10 mouse cellular contexts compared by ENCODE assay signal in genomic region chr3:107741387-107741786, GRCm38 (mm10). TPM values are rescaled to one million over a fixed set of nuclear protein-coding genes. Genes with fewer than 3 reads are reported as not detected.
DNase-seq lines count a peak whose midpoint lies in the region; ATAC-seq and TF ChIP-seq lines count a peak whose summit lies in the region.
"Had no signal": no experiment of that assay in that cellular context is flagged by ENCODE, and none has a peak within 500 bp of the region (broad histone marks: within the 10 kb centered on the region; RNA-seq: fewer than 3 reads in every experiment).

No protein-coding gene starts in this region.

- no peaks in the 10 kb centered on the region for H3K27me3 ChIP-seq in heart, embryonic 14.5 days (ENCODE audit: control insufficient read depth, insufficient read depth, low read length)
- no peaks in the 10 kb centered on the region for H3K27me3 ChIP-seq in C2C12 (ENCODE audit: control insufficient read depth, insufficient read depth, insufficient read length)
- no peaks in the 10 kb centered on the region for H3K27me3 ChIP-seq in forebrain, embryonic 15.5 days
- H3K27me3 ChIP-seq in limb, embryonic 14.5 days (ENCODE audit: control insufficient read depth, insufficient read depth, low read length): no peaks in the 10 kb centered on the region
- H3K27me3 ChIP-seq: CH12.LX had no signal

- H3K27ac ChIP-seq in heart, embryonic 14.5 days (replicated peaks in 1 of 2; ENCODE audit: control insufficient read depth in 1 of 2, insufficient read depth in 1 of 2, low read depth in 2 of 2, low read length in 2 of 2): peak overlapping the region in 1 of 2 experiments; percentile 82; a peak in 3 of 4 replicates
- H3K27ac ChIP-seq in forebrain, embryonic 15.5 days (replicated peaks): peak overlapping the region; percentile 72
- peak overlapping the region; percentile 77 for H3K27ac ChIP-seq in limb, embryonic 14.5 days (replicated peaks; ENCODE audit: low read depth, low read length)

- no peak overlapping the region for H3K4me3 ChIP-seq in heart, embryonic 14.5 days (ENCODE audit: control insufficient read depth in 1 of 2, insufficient read depth in 1 of 2, low read depth in 1 of 2, low read length in 2 of 2)
- no peak overlapping the region for H3K4me3 ChIP-seq in C2C12 (ENCODE audit: insufficient read depth, poor library complexity, severe bottlenecking)
- no peak overlapping the region for H3K4me3 ChIP-seq in forebrain, embryonic 15.5 days
- H3K4me3 ChIP-seq in limb, embryonic 14.5 days (replicated peaks; ENCODE audit: low read length): no peak overlapping the region

- H3K79me3 ChIP-seq in C2C12 (ENCODE audit: low read depth): peaks cover 5% of the 10 kb centered on the region

- peaks cover 37% of the 10 kb centered on the region for H3K79me2 ChIP-seq in C2C12 (ENCODE audit: control insufficient read depth, insufficient read depth)

- no peak for TF ChIP-seq CTCF in C2C12 (IDR thresholded peaks at IDR 0.05; ENCODE audit: control insufficient read depth, insufficient read depth, insufficient read length)

- no peak for DNase-seq in heart, postnatal 4 days
- DNase-seq in limb, embryonic 14.5 days (ENCODE audit: low spot score): no peak
- no peak for DNase-seq in thymus, postnatal 14 days
- DNase-seq in yolk sac, embryonic 10.5 days (ENCODE audit: low spot score): no peak
- no peak for DNase-seq in layer of hippocampus, adult 9-10 months (ENCODE audit: low spot score)
- DNase-seq: cerebellum, adult 8-10 months had no signal

- H3K9ac ChIP-seq in heart, embryonic 14.5 days (ENCODE audit: low read length): peak overlapping the region; percentile 27; the same call in 1 of the 2 replicates
- H3K9ac ChIP-seq in forebrain, embryonic 15.5 days (replicated peaks): no peak overlapping the region
- no peak overlapping the region for H3K9ac ChIP-seq in limb, embryonic 14.5 days (ENCODE audit: low read depth, low read length, severe bottlenecking)

- H3K36me3 ChIP-seq in heart, embryonic 14.5 days (ENCODE audit: control insufficient read depth, insufficient read depth, low read length): peaks cover 21% of the 10 kb centered on the region
- H3K36me3 ChIP-seq in C2C12 (ENCODE audit: control insufficient read depth, insufficient read depth): peaks cover 52% of the 10 kb centered on the region
- H3K36me3 ChIP-seq in forebrain, embryonic 15.5 days: no peaks in the 10 kb centered on the region
- H3K36me3 ChIP-seq in limb, embryonic 14.5 days (ENCODE audit: control insufficient read depth, insufficient read depth, low read length): peaks cover 22% of the 10 kb centered on the region

- no peak overlapping the region for H3K4me2 ChIP-seq in heart, embryonic 14.5 days (ENCODE audit: low read length)
- no peak overlapping the region for H3K4me2 ChIP-seq in forebrain, embryonic 15.5 days (replicated peaks)
- no peak overlapping the region for H3K4me2 ChIP-seq in limb, embryonic 14.5 days (replicated peaks; ENCODE audit: low read depth, low read length, severe bottlenecking)

- H3K9me3 ChIP-seq in heart, embryonic 14.5 days (ENCODE audit: control insufficient read depth, low read length): no peaks in the 10 kb centered on the region
- H3K9me3 ChIP-seq in forebrain, embryonic 15.5 days: no peaks in the 10 kb centered on the region
- no peaks in the 10 kb centered on the region for H3K9me3 ChIP-seq in limb, embryonic 14.5 days (ENCODE audit: control insufficient read depth, low read length)

- peak overlapping the region; percentile 33 for H3ac ChIP-seq in C2C12 (ENCODE audit: control insufficient read depth, insufficient read length, low read depth)

- peaks cover 38 to 46% of the 10 kb centered on the region in 2 experiments for H3K4me1 ChIP-seq in heart, embryonic 14.5 days (ENCODE audit: control insufficient read depth in 2 of 2, insufficient read depth in 2 of 2, low read length in 2 of 2)
- H3K4me1 ChIP-seq in forebrain, embryonic 15.5 days: peaks cover 27% of the 10 kb centered on the region
- peaks cover 41% of the 10 kb centered on the region for H3K4me1 ChIP-seq in limb, embryonic 14.5 days (ENCODE audit: control insufficient read depth, insufficient read depth, low read length)

- ATAC-seq in heart, embryonic 14.5 days (ENCODE audit: insufficient number of reproducible peaks, insufficient read depth, low FRiP score, low read depth): no peak
- ATAC-seq in forebrain, embryonic 15.5 days (replicated peaks): no peak
- no peak for ATAC-seq in limb, embryonic 14.5 days (ENCODE audit: low FRiP score, low read depth)

- TF ChIP-seq POLR2A in limb, embryonic 14.5 days (IDR thresholded peaks at IDR 0.05; ENCODE audit: borderline replicate concordance, extremely low read depth, insufficient read depth, insufficient read length): no peak

TF ChIP-seq in C2C12, 6 proteins besides CTCF, POLR2A, EP300 and RAD21:
- TF ChIP-seq MAX (IDR thresholded peaks at IDR 0.05): no peak
- TF ChIP-seq CEBPB (IDR thresholded peaks at IDR 0.05; ENCODE audit: low read depth): no peak
- TF ChIP-seq USF1 (IDR thresholded peaks at IDR 0.05; ENCODE audit: low read depth): no peak
- no peak for TF ChIP-seq MYOG (IDR thresholded peaks at IDR 0.05; ENCODE audit: control insufficient read depth, extremely low read depth, insufficient read length)
- TF ChIP-seq MYOD1 (IDR thresholded peaks at IDR 0.05; ENCODE audit: control insufficient read depth, insufficient read length, low read depth): no peak
- TF ChIP-seq FOSL1 (IDR thresholded peaks at IDR 0.05; ENCODE audit: insufficient read depth, low read length, poor library complexity, severe bottlenecking): no peak

RNA-seq across cellular contexts. Expression of gene Csf1, which starts 18.9 kb away (rescaled TPM):
- 8.5 and 10.1 TPM in 2 replicates for polyA plus RNA-seq in heart, embryonic 14.5 days (2014; fragmentation: Nextera tagmentation; extraction: Ambion mirVana)
- total RNA-seq in heart, postnatal 4 days (2021): 10 to 100 TPM; 14.8 to 15.4 TPM
- polyA plus RNA-seq in C2C12 (2012; fragmentation: generic; extraction: Trizol): 169 TPM
- 6.5 and 7.9 TPM in 2 replicates for polyA plus RNA-seq in forebrain, embryonic 15.5 days (2015; fragmentation: Nextera tagmentation; extraction: Ambion mirVana)
- 14.9 and 16.3 TPM in 2 replicates for polyA plus RNA-seq in limb, embryonic 14.5 days (2012; rRNA removed)
- 12.7 and 13.6 TPM in 2 replicates for polyA plus RNA-seq in limb, embryonic 14.5 days (2014; fragmentation: Nextera tagmentation; extraction: Ambion mirVana)

RNA-seq across cellular contexts. Expression of gene Ahcyl1, which starts 45.0 kb away (rescaled TPM):
- polyA plus RNA-seq in heart, embryonic 14.5 days (2014; fragmentation: Nextera tagmentation; extraction: Ambion mirVana): 63.7 and 64.4 TPM in 2 replicates
- total RNA-seq in heart, postnatal 4 days (2021): 10 to 100 TPM; 92.0 to 95.7 TPM
- 72.1 TPM for polyA plus RNA-seq in C2C12 (2012; fragmentation: generic; extraction: Trizol)
- polyA plus RNA-seq in forebrain, embryonic 15.5 days (2015; fragmentation: Nextera tagmentation; extraction: Ambion mirVana): 110 and 114 TPM in 2 replicates
- 142 and 143 TPM in 2 replicates for polyA plus RNA-seq in limb, embryonic 14.5 days (2012; rRNA removed)
- 97.1 and 110 TPM in 2 replicates for polyA plus RNA-seq in limb, embryonic 14.5 days (2014; fragmentation: Nextera tagmentation; extraction: Ambion mirVana)
